Mouse (Mus musculus): ENCODE results near the gene Zfp952. TPM values are rescaled to one million over a fixed set of nuclear protein-coding genes. Genes with fewer than 3 reads are reported as not detected.
"Not testable (repeated sequence)": the region's sequence is repeated elsewhere in the genome, so short reads cannot be mapped to it uniquely, and the experiment has no call there.

Zfp952 gene
- polyA plus RNA-seq, 1 experiment from 2014 or later: 12.4 TPM

DNA sequence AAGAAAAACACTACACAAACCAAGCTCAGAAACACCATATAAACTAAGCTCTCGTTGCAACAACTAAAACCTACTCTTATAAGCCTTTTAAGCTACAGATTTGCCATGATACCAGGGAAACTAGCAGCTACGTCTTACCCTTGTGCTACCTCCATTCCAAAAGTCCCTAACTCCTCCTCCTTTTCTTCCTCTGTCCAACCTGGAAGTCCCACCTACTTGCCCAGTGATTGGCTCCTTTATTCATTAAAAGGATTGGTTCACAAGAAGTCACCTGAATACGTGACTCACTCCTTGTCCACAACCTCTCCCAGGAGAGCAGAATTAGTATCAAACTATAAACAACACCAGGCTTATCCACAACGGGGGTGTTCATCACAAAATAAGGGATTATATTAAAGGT, 6.6 kb upstream of the Zfp952 start:
- no peaks in the 10 kb centered on the region for H3K36me3 ChIP-seq
- ATAC-seq (ENCODE audit: insufficient number of reproducible peaks, low FRiP score, low TSS enrichment, low read depth): no peak
- no peak overlapping the region for H3K27ac ChIP-seq
- H3K4me1 ChIP-seq: no peaks in the 10 kb centered on the region
- no peak overlapping the region for H3K9ac ChIP-seq
- no peaks in the 10 kb centered on the region for H3K27me3 ChIP-seq
- 78% methylated on average over 4 of the region's 4 CpGs for WGBS
- H3K4me2 ChIP-seq: no peak overlapping the region
- H3K9me3 ChIP-seq: no peaks in the 10 kb centered on the region
- H3K4me3 ChIP-seq: no peak overlapping the region

DNA sequence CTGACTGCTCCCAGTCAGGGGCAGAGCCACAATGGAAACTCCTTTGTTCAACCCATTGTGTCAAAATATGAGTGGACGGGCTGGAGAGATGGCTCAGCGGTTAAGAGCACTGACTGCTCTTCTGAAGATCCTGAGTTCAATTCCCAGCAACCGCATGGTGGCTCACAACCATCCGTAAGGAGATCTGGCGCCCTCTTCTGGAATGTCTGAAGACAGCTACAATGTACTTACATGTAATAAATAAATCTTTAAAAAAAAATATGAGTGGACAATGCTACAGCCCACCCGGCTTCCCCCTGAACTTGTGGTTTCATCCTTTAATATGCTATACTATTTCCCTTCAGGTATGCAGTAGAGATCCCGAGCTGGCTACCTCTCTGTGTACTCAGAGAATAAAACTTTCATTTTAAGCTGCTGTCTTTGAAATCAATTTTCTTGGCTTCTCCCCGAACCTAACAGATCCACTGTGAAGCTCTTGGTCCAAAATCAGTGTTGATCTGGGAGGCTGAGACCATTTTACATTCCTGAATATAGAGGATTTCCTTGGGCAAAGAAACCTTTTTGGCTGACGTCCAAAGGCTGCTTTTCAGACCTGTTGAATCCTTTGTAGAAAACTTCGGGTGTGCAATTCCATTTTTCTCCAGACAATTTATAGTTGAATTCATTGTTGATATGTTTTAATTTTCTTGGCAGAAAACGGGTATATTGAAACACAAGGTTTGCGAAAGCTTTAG, 797 bp upstream of the Zfp952 start:
- Histone ChIP-seq H3K27me3 (no peaks in the 10 kb centered on the region), H3K27ac (0 out of 2 replicates have a peak overlapping the region, but pooled peaks have one; percentile 87), H3K4me3 (peak overlapping the region; percentile 70), H3K9me3 (no peaks in the 10 kb centered on the region), H3K36me3 (peaks cover 18% of the 10 kb centered on the region), H3K4me2 (peak overlapping the region; percentile 62), H3K4me1 (peaks cover 12% of the 10 kb centered on the region), H3K9ac (no peak overlapping the region)
- WGBS: 68% methylated on average over 12 of the region's 12 CpGs
- no peak for ATAC-seq (ENCODE audit: insufficient number of reproducible peaks, low FRiP score, low TSS enrichment, low read depth)

DNA sequence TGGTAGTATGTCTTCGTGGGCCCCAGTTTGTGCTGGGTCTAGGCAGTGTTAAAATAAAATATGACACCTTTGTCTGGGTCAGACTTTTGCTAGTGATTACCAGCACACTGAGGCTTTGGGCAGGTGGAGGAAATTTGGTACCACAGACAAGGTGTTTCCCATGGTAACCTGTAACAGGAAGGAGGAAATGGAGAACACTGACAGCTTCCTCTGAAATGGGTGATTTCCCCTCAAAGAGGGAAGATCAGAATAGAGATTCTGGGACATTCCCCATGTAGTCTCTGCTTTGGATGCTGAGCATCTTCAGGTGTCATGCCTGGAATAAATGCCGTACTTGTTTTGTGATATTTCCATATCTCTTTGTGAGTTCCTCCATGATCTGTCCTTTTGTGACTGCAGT, 5.6 kb downstream of the Zfp952 start:
- H3K4me1 ChIP-seq: peaks cover 6% of the 10 kb centered on the region
- H3K27me3 ChIP-seq: no peaks in the 10 kb centered on the region
- peaks cover 62% of the 10 kb centered on the region for H3K36me3 ChIP-seq
- no peak overlapping the region for H3K9ac ChIP-seq
- no peak overlapping the region for H3K27ac ChIP-seq
- WGBS: 83% methylated on average over 2 of the region's 2 CpGs
- no peak overlapping the region for H3K4me3 ChIP-seq
- H3K4me2 ChIP-seq: no peak overlapping the region
- ATAC-seq (ENCODE audit: insufficient number of reproducible peaks, low FRiP score, low TSS enrichment, low read depth): no peak
- H3K9me3 ChIP-seq: peaks cover 17% of the 10 kb centered on the region

DNA sequence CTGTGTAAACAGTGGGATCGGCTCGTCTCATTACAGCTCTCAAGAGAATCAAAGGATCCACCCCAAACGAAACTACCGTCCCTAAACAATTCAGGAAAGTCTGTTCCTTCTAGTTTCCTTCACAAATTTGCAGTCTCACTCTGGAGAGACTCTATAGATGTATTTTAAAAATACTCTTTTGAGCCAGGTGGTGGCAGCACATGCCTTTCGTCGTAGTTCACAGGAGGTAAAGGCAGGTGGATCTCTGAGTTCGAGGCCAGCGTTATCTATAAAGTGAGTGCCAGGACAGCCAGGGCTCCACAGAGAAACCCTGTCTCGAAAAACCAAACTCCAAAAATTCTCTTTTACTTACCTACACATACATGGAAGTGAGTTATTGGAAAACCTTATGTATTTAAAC, 15.4 kb downstream of the Zfp952 start:
- Histone ChIP-seq H3K4me1 (no peaks in the 10 kb centered on the region), H3K9ac (no peak overlapping the region), H3K4me3 (no peak overlapping the region), H3K9me3 (peaks cover 18% of the 10 kb centered on the region; the same call in 1 of the 2 replicates), H3K27me3 (no peaks in the 10 kb centered on the region), H3K27ac (no peak overlapping the region), H3K4me2 (no peak overlapping the region), H3K36me3 (peaks cover 25% of the 10 kb centered on the region)
- ATAC-seq (ENCODE audit: insufficient number of reproducible peaks, low FRiP score, low TSS enrichment, low read depth): no peak
- WGBS: 43% methylated on average over 9 of the region's 9 CpGs

DNA sequence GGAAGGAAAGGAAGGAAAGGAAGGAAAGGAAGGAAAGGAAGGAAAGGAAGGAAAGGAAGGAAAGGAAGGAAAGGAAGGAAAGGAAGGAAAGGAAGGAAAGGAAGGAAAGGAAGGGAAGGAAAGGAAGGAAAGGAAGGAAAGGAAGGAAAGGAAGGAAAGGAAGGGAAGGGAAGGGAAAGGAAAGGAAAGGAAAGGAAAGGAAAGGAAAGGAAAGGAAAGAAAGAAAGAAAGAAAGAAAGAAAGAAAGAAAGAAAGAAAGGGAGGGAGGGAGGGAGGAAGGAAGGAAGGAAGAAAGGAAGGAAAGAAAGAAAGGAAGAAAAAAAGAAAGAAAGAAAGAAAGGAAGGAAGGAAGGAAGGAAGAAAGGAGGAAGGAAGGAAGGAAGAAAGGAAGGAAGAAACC, 27.5 kb downstream of the Zfp952 start:
- H3K27ac ChIP-seq; ATAC-seq (ENCODE audit: insufficient number of reproducible peaks, low FRiP score, low TSS enrichment, low read depth); H3K4me3 ChIP-seq; H3K4me1 ChIP-seq; H3K9ac ChIP-seq; H3K4me2 ChIP-seq; H3K27me3 ChIP-seq: not testable (repeated sequence)
- Histone ChIP-seq H3K36me3 (peaks cover 78% of the 10 kb centered on the region), H3K9me3 (peaks cover 54% of the 10 kb centered on the region)

DNA sequence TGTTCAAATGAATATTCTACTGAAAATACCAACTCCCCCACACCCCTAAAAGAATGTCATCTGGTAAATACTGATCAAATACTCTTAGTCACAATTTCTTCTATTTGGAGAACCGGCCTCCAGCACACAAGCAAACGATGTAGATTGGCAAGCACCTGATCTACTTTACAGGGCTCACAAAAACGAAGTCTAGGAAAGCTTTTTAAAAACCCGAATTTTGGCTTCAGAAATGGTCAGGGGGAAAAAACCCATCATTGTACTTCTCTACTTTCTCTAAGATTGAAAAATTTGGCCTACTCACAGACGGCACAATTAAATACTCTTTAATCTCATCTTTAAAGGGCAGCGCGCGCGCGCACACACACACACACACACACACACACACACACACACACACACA, 39.4 kb downstream of the Zfp952 start:
- no peak overlapping the region; the same call in 1 of the 2 replicates for H3K9ac ChIP-seq
- no peak for ATAC-seq (ENCODE audit: insufficient number of reproducible peaks, low FRiP score, low TSS enrichment, low read depth)

DNA sequence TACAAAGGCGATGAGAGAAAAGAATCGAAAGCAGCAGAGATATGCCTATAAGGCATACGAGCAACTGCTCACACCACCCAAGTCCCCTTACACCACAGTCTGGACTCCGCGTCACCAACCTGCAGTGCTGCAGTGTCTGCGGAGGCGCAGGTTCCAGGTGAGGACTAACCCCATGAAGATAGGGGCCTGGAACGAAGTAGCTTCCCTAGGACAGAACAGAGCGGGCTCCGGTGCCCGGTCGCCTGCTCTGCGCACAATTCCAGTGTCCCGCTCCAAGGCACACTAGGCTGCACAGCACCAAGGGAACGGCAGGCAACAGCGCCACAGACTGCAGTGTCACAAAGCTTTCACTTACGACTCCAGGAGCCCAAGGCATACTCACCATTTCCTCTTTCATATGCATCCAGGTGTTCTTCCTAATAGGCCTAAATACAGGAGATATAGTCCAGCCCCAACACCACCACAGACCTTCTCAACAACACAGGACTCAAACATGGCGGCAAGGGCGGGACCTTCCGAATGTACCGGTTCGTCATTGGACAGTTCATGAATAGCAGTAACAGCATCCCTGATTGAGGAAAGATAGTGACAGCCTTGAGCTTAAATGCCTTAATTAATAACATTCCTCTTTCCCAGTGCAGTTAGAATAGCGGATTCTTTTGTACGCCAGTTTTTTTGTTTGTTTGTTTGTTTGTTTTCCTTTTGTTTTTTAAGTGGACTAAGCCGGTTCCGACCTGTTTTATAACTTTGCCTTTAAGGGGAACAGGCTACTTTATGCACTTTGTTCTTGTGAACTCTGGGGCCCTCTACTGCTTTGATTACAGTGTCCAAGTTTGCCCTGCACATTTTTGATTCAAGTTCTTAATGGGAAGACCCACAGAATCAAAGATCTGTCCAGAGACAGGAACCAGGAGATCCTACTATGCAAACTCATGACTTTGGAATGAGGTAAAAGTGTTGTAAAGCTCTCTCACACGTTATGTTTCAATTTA, 40.3 kb downstream of the Zfp952 start, which contains the start of gene Zfp763:
Gene Zfp763 (minus strand): TSS at position 503 of the 992 bp plus-strand sequence.
- Histone ChIP-seq H3K4me1 (no peaks in the 10 kb centered on the region), H3K4me2 (peak within 1 kb of the TSS; percentile 49), H3K27me3 (no peaks in the 10 kb centered on the region), H3K9ac (peak within 1 kb of the TSS; percentile 74), H3K27ac (peak within 1 kb of the TSS; percentile 87), H3K9me3 (no peaks in the 10 kb centered on the region), H3K36me3 (no peaks in the 10 kb centered on the region), H3K4me3 (peak within 1 kb of the TSS; percentile 87)
- peak; percentile 93 for ATAC-seq (ENCODE audit: insufficient number of reproducible peaks, low FRiP score, low TSS enrichment, low read depth)
- WGBS: 2% methylated on average over 27 of the region's 27 CpGs

More for the DNA sequence above, 39.4 kb downstream of the Zfp952 start:
- Histone ChIP-seq H3K27ac (no peak overlapping the region), H3K4me1 (no peaks in the 10 kb centered on the region), H3K4me2 (peak overlapping the region; percentile 49), H3K36me3 (peaks cover 2% of the 10 kb centered on the region; the same call in 1 of the 2 replicates), H3K27me3 (no peaks in the 10 kb centered on the region), H3K9me3 (no peaks in the 10 kb centered on the region), H3K4me3 (peak overlapping the region; percentile 87)
- 5% methylated on average over 6 of the region's 10 CpGs for WGBS

Other genes with a start within 250 kb of the Zfp952 start
- 28.6 and 32.8 TPM in 2 replicates for gene Zfp871, start 204.8 kb upstream of the Zfp952 start, polyA plus RNA-seq (2015; fragmentation: Nextera tagmentation; extraction: Ambion mirVana)
- gene Zfp811, start 183.2 kb upstream of the Zfp952 start, polyA plus RNA-seq (2015; fragmentation: Nextera tagmentation; extraction: Ambion mirVana): 2.4 and 3.2 TPM in 2 replicates
- 14.0 and 15.0 TPM in 2 replicates for gene Zfp799, start 162.9 kb upstream of the Zfp952 start, polyA plus RNA-seq (2015; fragmentation: Nextera tagmentation; extraction: Ambion mirVana)
- 7.5 and 8.5 TPM in 2 replicates for gene Zfp870, start 101.5 kb upstream of the Zfp952 start, polyA plus RNA-seq (2015; fragmentation: Nextera tagmentation; extraction: Ambion mirVana)
- gene Cyp4f14, start 75.8 kb upstream of the Zfp952 start, polyA plus RNA-seq (2015; fragmentation: Nextera tagmentation; extraction: Ambion mirVana): not detected in 2 replicates
- 14.2 and 14.8 TPM in 2 replicates for gene Cyp4f13, start 45.7 kb upstream of the Zfp952 start, polyA plus RNA-seq (2015; fragmentation: Nextera tagmentation; extraction: Ambion mirVana)
- gene Zfp472, start 27.3 kb upstream of the Zfp952 start, polyA plus RNA-seq (2015; fragmentation: Nextera tagmentation; extraction: Ambion mirVana): 10.5 and 11.6 TPM in 2 replicates
- 13.1 and 13.8 TPM in 2 replicates for gene Zfp763, start 40.3 kb downstream of the Zfp952 start, polyA plus RNA-seq (2015; fragmentation: Nextera tagmentation; extraction: Ambion mirVana)
- not detected in 2 replicates for gene 4921501E09Rik, start 74.9 kb downstream of the Zfp952 start, polyA plus RNA-seq (2015; fragmentation: Nextera tagmentation; extraction: Ambion mirVana)
- gene Zfp563, start 96.2 kb downstream of the Zfp952 start, polyA plus RNA-seq (2015; fragmentation: Nextera tagmentation; extraction: Ambion mirVana): 9.8 and 10.0 TPM in 2 replicates
- gene Morc2b, start 146.6 kb downstream of the Zfp952 start, polyA plus RNA-seq (2015; fragmentation: Nextera tagmentation; extraction: Ambion mirVana): 0.14 and 0.16 TPM in 2 replicates
- gene Olfr55, start 175.3 kb downstream of the Zfp952 start, polyA plus RNA-seq (2015; fragmentation: Nextera tagmentation; extraction: Ambion mirVana): not detected in 2 replicates
- not detected in 2 replicates for gene Olfr239, start 198.2 kb downstream of the Zfp952 start, polyA plus RNA-seq (2015; fragmentation: Nextera tagmentation; extraction: Ambion mirVana)
- not detected in 2 replicates for gene Olfr1564, start 228.6 kb downstream of the Zfp952 start, polyA plus RNA-seq (2015; fragmentation: Nextera tagmentation; extraction: Ambion mirVana)